Mouse (Mus musculus) forelimb bud, embryonic 11.5 days (tissue): ENCODE measurements at regions not wholly inside any gene's neighbourhood (a gene's known extent, or its start where the extent isn't known, plus 50 kb on each side); places are given as distances from the start of the nearest gene placed in this dataset.

Experiments
- DNase-seq: peaks from one replicate; pipeline ENCODE4 v3.0.0-alpha.2; 2012; ENCODE audit warnings: low read depth, low spot score

DNA sequence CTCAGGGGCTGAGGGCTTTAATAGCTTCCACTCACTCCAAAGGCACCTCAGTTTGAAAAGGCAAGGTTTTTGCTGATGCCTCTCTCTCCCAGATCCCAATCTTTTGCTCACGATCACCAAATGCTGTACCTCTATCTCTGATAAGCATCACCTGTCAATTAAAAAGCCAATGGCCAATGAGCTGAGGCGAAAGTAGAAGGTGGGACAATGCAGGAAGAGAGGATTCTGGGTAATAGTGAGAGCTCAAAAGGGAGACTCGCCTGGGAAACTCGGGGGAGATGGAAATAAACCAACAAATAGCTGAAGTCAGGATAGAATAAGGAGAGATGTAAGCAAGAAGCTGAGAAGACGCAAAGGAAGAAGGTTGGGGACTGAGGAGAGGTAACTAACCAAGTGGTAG lies 105.0 kb upstream of the Arid2 start:
- no peak for DNase-seq

DNA sequence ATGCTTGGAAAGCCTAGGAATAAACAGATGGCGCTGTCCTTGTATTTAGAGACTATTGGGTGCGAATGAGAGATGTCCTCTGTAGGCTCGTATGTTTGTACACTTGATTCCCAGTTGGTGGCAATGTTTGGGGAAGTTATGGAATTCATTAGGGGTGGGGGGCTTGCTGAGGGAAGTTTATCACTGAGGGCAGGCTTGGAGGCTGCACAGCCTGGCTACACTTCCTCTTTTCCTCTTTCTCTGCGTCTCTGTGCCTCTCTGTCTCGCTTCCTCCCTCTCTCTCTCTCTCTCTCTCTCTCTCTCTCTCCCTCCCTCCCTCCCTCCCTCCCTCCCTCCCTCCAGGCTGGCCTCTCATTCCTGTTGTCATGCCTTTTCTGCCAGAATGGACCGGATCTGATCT lies 104.2 kb upstream of the Arid2 start:
- DNase-seq = no peak

DNA sequence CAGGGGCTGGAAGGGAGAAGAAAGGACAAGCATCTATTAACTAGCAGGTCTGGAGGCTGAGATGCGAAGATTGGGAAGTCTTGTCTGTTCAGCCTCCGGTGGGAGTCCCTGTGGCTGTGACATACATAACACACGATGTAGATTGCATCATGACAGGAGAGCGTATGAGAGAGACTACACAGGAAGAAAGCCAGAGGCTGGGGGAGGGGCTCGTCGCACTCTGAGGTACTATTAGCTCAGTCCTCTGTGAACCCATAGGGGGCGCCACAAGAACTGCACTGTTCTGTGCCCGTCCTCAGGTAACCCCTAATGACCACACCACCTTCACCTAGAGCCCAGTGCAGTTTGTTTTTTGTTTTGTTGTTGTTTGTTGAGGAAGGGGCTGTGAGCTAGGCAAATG lies 102.7 kb upstream of the Arid2 start:
- no peak for DNase-seq

DNA sequence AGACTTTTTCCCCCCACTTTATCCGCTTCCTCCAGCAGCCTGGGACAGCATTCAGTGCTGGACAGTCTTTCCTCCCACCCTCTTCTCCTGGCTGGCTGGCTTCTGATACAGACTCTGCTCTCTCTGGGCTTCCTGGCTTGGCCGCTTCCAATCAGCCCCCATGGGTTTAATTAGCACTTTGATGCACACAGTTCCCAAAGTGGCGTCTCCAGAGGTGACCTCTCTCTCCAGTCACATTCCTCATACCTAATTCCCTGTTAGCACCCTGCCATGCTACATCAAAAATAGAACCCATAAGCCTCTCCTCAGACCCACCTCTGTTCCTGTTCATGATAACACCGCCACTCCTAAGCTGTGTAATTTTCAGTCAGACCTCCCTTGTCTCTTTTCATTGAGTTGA lies 101.9 kb upstream of the Arid2 start:
- no peak for DNase-seq

DNA sequence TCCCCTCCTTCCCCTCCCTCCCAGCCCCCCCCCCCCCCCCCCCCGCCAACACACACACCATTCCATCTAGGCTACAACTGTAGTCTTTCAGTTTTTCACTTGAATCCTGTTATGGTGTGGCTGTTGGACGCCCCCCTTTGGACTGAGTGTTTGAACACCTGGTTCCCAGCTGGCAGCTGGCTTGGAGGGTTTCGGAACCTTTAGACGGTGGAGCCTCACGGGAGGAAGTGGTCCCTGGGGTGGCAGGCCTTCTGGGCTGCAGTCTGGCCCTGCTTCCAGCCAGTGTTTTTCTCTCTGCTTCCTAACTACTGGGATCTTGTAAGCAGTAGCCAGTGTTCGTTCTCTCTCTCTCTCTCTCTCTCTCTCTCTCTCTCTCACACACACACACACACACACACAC lies 101.4 kb upstream of the Arid2 start:
- no peak for DNase-seq

DNA sequence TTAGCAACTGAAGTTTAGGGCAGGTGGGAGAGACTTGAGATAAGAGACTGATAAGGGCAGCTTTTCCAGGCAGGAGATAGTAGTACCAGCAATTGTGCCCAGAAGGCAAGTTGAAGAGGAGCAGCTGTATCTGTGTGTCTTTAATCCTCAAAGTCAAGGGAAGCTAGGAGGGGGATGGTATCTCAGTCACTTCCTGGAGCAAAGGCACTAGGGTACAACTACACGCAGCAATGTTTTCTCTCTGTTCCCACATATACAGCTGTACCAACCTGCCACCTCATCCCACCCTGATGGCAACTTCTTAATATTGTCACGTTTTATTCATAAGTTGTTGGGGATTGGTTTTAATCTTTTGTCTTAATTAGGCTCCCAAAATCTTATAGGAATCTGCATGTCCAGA lies 97.8 kb upstream of the Arid2 start:
- DNase-seq = no peak

DNA sequence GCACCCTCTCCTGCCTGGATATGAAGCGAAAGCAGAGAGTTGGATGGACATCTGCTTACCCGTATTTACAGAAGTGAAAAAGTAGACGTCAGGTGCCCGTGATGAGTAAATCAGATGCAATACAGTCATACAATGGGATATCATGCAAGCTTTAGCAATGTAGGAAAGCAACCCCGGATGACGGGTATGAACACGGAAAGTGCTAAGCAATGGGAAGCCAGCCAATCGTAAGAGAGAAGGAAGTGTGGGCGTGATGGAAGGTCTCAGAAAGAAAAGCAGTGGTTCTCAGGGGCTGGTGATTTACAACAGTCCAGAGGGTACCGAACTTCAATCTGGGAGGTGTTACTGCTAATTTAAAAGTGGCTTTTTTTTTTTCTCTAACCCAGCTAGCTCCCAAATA lies 89.9 kb upstream of the Arid2 start:
- DNase-seq = no peak

DNA sequence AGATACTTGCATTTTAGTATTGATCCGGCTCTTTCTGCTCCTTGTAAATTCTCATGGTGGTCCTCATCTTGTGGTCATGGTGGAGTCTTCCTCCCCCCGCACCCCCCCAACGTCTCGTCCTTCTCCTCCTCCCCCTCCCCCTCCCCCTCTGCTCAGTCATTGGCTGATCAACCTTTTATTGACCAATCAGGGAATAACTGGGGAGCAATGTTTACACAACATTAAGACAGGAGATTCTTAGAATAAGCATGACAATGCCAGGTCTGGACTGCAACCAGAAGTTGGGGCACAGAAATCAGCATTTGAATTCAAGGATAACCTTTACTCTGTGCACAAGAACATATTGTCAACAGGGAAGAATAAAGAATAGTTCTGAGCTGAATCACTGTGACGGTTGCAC lies 89.4 kb upstream of the Arid2 start:
- no peak for DNase-seq

DNA sequence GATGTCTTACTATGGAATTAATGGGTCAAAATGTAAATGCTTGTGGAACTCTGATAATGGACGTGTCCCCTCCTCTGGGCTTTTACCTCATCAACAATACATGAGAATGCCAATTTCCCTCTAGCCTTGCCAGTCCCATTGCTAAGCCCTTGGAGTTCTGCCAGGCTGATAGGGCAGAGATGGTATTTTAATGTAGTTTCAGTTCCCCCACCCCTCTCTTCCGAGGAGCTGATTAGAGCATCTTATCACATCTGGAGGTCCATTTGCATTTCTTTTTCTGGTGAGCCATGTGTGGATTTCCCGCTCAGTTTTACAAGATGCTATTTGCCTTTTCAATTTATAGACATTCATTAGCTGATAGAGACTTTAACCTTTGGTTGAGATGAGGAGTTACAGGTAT lies 86.0 kb upstream of the Arid2 start:
- no peak for DNase-seq

DNA sequence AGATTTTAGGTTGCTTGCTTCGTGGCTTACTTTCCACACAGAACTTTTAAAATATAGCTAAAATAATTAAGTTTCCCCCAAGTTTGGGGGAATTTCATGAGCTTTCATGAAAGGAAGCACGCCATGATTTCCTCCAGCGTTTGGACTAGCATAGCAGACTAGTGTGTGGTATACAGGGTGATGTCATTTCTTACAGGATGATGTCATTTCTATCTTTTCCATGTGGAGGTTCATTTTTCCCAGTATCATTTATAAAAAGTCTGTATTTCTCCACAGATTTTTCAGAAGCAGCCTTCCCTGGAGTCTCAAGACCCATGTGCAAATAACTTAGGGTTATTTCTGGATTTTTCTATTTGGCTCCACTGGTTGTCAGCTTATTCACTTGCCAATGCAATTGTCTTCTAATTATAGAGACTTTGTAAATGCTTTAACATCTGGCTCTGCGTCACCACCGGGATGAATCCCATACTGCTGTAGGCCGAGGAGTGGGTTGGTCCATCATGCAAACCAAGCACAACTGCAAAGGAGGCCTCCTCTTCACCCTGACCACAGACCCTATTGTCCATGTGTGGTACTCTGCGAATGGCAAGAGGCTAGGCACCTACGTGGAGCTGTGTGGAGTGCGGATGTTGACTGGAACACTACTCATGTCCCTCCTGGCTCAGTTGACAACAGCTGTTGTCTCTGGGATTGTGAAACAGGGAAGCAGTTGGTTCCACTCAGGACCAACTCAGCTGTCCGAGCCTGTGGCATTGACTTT lies 85.4 kb upstream of the Arid2 start:
- no peak for DNase-seq

DNA sequence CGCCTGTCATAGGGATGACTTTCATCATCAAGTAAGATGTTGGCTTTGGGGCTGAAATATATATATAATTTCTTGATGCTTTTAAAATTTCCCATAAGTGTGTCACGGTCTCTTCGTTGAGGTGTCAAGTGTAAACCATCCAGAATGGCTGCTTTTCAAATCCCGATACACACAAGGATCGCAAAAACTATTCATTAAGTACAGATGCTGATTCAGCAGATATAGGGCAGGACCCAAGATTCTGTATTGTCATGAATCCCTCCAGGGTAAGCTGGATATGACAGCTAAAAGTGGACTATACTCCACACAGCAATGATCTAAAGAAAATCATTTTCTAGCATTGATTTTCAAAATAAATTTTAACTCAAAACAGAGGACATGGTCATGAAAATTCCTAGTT lies 83.1 kb upstream of the Arid2 start:
- no peak for DNase-seq

DNA sequence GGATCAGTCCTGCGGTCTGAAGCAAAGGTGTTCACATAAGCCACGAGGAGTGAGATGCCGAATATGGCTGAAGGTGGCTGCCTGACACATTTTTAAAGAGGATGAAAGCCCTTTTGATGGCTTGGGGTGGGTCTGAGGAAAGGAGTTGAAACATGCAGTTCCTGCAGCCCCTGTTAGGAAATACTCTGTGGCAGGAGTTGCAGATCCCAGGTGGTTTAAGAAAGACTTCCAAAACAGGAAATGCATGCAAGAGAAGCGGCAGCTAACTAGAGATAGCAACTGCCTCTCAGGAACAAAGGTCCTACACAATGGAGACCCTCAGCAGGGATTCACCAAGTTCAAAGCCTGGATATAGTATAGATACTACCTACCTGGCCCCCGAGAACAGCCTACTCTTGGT lies 82.7 kb upstream of the Arid2 start:
- DNase-seq = no peak

DNA sequence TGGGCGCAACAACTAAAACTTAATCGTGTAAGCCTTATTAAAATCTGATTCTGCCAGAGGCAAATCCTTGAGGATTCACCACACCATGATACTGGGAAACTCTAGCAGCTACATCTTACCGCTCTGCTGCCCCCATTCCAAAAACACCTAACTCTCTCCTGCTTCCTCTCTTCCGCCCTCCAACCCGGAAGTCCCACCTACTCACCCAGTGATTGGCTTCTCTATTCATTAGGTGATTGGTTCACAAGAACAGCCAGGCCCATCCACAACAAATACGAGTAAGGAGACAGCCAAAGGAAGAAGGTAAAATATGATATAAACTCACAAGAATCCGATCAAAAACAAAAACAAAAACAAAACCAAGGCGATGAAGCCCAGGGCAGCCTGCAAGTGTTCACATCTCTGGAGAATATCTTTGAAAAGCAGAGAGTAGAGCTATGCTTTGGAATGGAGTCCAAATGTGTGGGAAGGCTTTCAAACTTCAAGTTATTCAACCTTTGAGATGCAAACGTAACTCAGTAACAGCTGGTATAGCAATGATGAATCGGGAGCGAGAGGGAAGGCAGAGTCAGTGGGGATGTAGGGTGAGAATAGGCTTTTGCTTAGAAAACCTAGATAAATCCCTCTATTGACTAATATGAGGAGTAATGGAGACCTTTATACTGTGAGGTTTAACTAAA lies 76.5 kb upstream of the Arid2 start:
- DNase-seq = no peak

DNA sequence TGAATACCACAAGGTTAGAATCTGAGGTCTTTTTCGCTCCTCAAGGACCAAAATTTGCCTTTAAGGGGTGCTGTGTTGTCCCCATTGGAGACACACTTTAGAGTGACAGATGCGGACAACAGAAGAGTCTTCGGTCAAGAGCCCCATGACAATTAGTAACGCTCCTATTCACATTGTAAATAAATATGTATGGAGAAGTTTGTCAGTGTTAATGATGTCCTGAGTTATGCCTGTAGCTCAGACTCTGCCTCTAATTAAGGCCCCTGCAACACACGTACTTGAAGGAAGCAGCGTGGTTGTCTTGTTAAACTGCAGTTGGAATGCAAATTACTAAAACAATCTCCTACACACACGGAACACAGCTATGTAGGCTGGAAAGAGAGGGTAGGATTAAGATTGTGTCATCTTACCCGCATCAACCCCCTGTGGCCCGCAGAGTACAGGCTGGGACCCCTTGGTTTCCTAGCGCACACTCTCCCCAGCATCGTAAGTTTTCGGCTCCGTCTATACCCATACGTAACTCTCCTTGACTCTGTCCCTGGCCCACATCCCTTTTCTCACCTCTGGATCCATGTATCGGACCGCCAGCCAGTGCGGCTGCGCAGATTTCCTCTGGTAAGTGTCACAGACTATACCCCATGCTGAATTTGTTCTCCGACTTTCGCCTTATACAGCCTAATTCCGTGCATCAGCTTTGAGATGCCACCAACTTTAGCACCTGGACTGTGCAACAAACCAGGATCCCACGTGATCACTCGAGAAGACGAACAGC lies 73.6 kb upstream of the Arid2 start:
- no peak for DNase-seq

DNA sequence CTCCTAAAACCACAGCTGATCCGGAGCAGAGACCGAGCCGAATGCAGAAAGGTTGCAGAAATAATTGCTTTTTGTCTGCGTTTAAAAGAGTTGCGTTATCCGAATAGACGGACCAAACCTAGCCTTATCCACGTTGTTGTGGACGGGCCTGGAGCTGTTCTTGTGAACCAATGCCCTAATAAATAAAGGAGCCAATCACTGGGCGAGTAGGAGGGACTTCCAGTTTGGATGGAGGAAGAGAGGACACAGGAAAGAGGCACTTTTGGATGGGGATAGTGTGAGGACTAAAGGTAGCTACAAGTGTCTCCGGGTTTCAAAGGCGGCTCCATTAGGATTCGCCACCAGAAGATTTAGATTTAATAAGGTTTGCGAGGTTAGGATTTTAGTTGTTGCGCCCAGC lies 69.4 kb upstream of the Arid2 start:
- no peak for DNase-seq

DNA sequence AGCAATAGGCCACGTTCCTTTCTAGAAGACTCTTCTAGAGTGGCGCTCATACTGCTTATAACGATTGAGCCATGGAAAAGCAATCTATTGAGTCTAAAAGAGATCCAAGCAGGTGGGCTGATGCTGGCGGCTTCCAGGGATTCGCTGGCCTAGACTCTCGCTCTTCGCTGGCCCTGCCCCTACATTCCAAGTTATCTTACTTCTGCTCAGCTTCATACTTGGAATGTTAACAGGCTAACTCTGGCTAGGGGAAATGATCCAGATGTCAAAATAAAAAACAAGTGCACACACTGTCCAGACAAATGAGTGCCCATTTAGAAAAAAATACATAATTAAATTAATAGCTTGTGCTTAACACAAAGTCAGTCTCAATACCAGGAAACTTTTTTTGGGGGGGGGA lies 67.6 kb upstream of the Arid2 start:
- no peak for DNase-seq

DNA sequence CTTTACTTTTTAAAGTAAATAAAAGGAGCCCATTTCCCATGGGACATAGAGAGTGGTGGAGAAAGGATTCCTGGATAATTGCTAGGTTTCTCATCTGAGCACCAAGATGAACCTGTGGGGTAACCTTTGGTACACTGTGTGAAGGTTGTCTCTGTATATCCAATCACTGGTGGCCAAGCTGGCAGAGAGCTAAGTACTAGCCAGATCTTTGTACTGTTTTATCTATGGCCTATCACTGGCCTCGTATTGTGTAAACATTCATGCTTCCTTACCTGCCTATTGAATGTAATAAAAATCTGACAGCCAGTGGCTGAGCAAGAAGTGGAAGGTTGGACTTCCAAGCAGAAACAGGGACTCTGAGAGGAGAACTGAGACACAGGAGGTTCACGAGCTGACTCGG lies 55.3 kb upstream of the Arid2 start:
- DNase-seq = no peak

DNA sequence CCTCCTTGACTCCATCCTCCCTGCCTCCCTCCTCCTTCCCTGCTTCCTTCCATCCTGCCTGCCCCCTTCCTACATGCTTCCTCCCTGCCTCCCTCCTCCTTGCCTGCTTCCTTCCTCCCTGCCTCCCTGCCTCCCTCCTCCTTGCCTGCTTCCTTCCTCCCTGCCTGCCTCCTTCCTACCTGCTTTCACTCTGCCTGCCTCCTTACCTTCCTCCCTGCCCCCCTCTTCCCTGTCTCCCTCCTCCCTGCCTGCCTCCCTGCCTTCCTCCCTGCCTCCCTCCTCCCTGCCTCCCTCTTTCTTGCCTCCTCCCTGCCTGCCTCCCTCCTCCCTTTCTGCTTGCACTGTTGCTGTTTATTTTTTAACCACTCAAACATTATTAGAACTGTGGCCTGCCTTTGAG lies 54.2 kb upstream of the Arid2 start:
- DNase-seq = no peak

DNA sequence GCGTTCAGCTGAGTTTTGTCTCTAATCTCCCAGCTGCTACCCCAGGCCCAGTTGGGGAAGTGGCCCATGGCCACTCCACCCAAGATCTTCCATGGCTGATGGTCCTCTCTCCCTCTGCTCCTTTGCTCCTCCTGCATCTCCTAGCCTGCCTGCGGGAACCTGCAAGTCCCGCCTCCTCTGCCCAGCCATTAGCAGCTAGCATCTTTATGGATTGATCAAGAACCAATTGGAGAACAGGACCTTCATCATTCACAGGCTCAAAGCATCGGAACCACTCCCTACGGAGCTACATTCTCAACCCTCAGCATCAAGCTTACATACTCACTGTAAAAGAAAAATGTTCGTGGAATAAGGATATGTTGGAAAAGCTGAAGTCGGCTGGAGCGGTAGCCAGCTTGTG lies 52.5 kb upstream of the Arid2 start:
- no peak for DNase-seq
